Mouse (Mus musculus) urinary bladder, postnatal 0 days (tissue): ENCODE measurements around the gene Olfr1200. TPM values are rescaled to one million over a fixed set of nuclear protein-coding genes. Genes with fewer than 3 reads are reported as not detected.

Experiments
- polyA plus RNA-seq: library from polyadenylated mRNA; unstranded; fragments of >200 nt; fragmentation: Nextera tagmentation; extraction: Ambion mirVana; gene quantifications from 2 replicates; pipeline ENCODE4 v1.2.1, GENCODE M21; 2015

Olfr1200 gene
- not detected in 2 replicates for polyA plus RNA-seq

DNA sequence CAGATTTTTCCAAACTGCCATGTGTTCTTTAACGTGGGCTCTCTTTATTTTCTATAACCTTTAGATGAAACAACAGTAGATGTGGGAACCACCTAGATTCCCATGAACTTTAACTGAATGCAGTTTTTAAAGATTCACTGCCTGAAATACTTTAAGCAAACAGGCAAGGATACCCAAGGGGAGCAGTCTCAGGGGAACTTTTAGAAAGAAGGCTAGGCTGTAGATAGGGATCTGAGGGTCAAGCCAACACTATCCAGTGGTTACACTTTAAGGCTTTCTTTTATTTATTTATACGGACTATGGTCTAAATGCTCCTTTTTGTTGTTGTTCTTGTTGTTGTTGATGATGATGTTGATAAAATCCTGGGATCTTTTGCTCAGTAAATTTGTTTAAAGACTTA lies at the start of gene Olfr1200:
Olfr1200 (minus strand) TSS at position 101 of the 400 bp plus-strand sequence.

DNA sequence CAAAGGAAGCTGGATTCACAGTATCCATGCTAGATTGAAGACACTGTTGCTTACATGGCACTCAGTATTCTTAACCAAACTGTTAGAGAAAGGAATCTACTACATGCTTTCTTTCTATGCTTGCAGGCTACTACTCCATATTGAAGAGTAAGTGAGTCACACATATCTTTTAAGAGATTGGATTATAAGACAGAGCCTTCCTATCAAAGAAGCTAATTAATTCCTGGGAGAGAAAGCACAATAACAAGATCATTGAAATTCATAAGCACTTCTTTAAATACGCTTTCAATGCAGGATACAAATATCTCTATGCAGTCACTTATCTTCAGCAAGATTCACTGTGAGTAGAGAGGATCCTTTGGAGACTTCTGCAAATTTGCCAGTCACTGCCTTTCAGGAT lies 43.9 kb upstream of the Olfr1200 start, which contains the start of gene Olfr1202:
Olfr1202 (plus strand) TSS at position 301 of the 400 bp plus-strand sequence.

DNA sequence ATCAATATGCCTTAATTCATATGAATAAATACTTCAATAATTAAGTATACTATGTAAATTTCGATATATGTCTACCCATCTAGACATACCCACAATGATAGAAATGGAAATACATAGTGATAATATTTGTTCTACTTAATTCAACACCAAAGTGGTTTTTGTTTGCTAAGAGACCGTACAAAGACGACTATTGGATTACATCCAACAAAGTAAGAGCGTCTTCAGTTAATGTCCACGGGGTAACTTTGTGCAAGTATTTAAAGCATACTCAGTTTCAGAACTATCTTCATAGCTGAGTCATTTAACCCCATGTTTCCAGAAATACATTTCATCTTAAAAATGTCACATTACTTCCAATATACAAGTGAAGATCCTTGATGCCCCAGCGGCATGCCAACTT lies 22.4 kb upstream of the Olfr1200 start, which contains the start of gene Olfr1201:
Olfr1201 (plus strand) TSS at position 301 of the 400 bp plus-strand sequence.

DNA sequence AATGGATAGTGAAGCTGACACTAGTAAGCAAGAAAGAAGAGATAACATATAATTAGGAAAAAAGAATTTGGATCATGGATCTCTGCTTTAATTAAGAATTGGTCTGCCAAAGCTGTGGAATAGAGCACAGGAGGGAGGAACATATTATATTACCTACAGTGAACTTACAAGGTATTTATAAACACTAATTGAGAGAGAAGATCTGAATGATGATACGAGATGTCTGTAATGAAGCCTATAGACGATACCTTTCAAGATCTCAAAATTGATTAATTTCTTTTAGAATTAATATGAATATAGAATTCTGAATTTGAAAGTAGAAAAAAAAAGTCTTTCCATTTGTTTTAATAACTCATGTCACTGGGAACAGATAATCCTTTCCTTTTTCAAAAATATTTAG lies 9.9 kb downstream of the Olfr1200 start, which contains the start of gene Olfr1199:
Olfr1199 (minus strand) TSS at position 101 of the 400 bp plus-strand sequence.

DNA sequence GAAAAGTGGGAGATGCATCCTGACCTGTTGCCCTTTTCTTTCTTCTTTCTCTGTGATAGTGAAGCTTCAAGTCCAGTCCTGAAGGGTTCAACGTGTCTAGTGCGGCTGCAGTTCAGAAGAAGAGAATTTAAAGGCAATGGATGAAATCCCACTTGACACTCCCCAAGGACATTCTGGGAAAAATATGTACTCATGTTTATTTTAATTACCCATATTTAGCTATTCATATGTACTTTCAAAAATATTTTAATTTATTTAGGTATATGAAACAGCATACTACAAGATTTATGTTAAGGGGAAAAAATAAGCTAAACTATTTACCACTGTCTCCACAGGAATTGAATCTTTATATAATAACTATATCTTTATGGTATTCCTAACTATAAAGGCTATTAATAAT lies 19.0 kb downstream of the Olfr1200 start, which contains the start of gene Olfr1198:
Olfr1198 (minus strand) TSS at position 101 of the 400 bp plus-strand sequence.

DNA sequence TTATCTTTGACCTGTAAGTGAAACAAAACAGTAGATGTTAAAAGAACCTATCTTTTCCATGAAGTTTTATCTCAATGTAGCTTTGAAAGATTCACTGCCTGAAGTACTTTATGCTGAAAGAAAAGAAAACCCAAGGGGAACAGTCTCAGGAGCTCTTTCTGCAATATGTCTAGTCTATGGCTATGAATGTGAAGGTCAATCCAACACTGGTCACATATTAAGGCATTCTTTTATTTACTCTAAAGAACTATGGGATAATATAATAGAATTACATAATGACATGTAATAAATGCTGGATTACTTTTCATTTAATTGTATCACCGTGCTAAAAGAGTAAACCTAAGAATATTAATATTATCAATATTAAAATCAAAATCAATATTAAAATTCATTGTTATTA lies 38.0 kb downstream of the Olfr1200 start, which contains the start of gene Olfr1197:
Olfr1197 (minus strand) TSS at position 101 of the 400 bp plus-strand sequence.

Other genes with a start within 250 kb of the Olfr1200 start
- gene Olfr1188, start 213.6 kb downstream of the Olfr1200 start, polyA plus RNA-seq = not detected in 2 replicates
- not detected in 2 replicates for gene Olfr1189, start 184.0 kb downstream of the Olfr1200 start, polyA plus RNA-seq
- not detected in 2 replicates for gene Olfr1191-ps1, start 129.9 kb downstream of the Olfr1200 start, polyA plus RNA-seq
- gene Olfr1192-ps1, start 122.0 kb downstream of the Olfr1200 start, polyA plus RNA-seq = not detected in 2 replicates
- gene Olfr1193, start 94.9 kb downstream of the Olfr1200 start, polyA plus RNA-seq = not detected in 2 replicates
- gene Olfr1195, start 81.3 kb downstream of the Olfr1200 start, polyA plus RNA-seq = not detected in 2 replicates
- gene Olfr1196, start 65.9 kb downstream of the Olfr1200 start, polyA plus RNA-seq = not detected in 2 replicates
- not detected in 2 replicates for gene Olfr1197, start 38.1 kb downstream of the Olfr1200 start, polyA plus RNA-seq
- gene Olfr1198, start 19.1 kb downstream of the Olfr1200 start, polyA plus RNA-seq = not detected in 2 replicates
- not detected in 2 replicates for gene Olfr1199, start 10.0 kb downstream of the Olfr1200 start, polyA plus RNA-seq
- gene Olfr1201, start 22.5 kb upstream of the Olfr1200 start, polyA plus RNA-seq = not detected in 2 replicates
- gene Olfr1202, start 44.0 kb upstream of the Olfr1200 start, polyA plus RNA-seq = not detected in 2 replicates
- not detected in 2 replicates for gene Olfr1205, start 59.2 kb upstream of the Olfr1200 start, polyA plus RNA-seq
- not detected in 2 replicates for gene Olfr1204, start 78.8 kb upstream of the Olfr1200 start, polyA plus RNA-seq
- gene Olfr1206, start 92.7 kb upstream of the Olfr1200 start, polyA plus RNA-seq = not detected in 2 replicates
- not detected in 2 replicates for gene Olfr1208, start 131.8 kb upstream of the Olfr1200 start, polyA plus RNA-seq
- not detected in 2 replicates for gene Olfr1209, start 144.7 kb upstream of the Olfr1200 start, polyA plus RNA-seq
- not detected in 2 replicates for gene Olfr1211, start 167.6 kb upstream of the Olfr1200 start, polyA plus RNA-seq
- not detected in 2 replicates for gene Olfr1212, start 183.5 kb upstream of the Olfr1200 start, polyA plus RNA-seq
- not detected in 2 replicates for gene Gm13762, start 209.8 kb upstream of the Olfr1200 start, polyA plus RNA-seq
- not detected in 2 replicates for gene Olfr1214, start 222.2 kb upstream of the Olfr1200 start, polyA plus RNA-seq
- gene Olfr1215, start 236.5 kb upstream of the Olfr1200 start, polyA plus RNA-seq = not detected in 2 replicates
- not detected in 2 replicates for gene Olfr1216, start 247.9 kb upstream of the Olfr1200 start, polyA plus RNA-seq